Mouse (Mus musculus) embryonic stem cell, embryonic (primary cell): ENCODE data around the gene Sec11a.
"Not testable (repeated sequence)": the region's sequence is repeated elsewhere in the genome, so short reads cannot be mapped to it uniquely, and the experiment has no call there.

Source experiments
- CTCF ChIA-PET, 4 experiments: fragments of 300-600 bp in 2 of 4; fragments of 350-600 bp in 2 of 4; sonication (Branson Sonifier 250); formaldehyde crosslinking; loops; one replicate each; lab custom pipeline; 2022; ENCODE audit warnings: inconsistent platforms in 2 of 4; lab: Charles Lee
- POLR2A ChIA-PET, 4 experiments: fragments of 300-600 bp in 2 of 4; fragments of 350-600 bp in 2 of 4; sonication (Branson Sonifier 250); formaldehyde crosslinking; loops; one replicate each; lab custom pipeline; 2022; ENCODE audit warnings: antibody characterized with exemption in 4 of 4, inconsistent platforms in 1 of 4; lab: Charles Lee

Sec11a gene

GRCm38 (mm10) chr7:80947445-80948350 lies at the start of gene Sec11a:
Gene Sec11a (minus strand): TSS chr7:80947780.
- ChIA-PET POLR2A (interaction anchor here (0.5 to 4.7 kb wide), 103 partner anchors 8 to 1697 kb away, joined by 3 to 60 read pairs (median 5); partner anchors contain the start of genes Zscan2 (in 3 of the 4), Alpk3 (in 2 of the 4), Wdr73 (in 2 of the 4) and Nmb (in 1 of the 4)), CTCF (interaction anchor here (0.5 to 2.7 kb wide), 14 partner anchors 25 to 1504 kb away, joined by 3 to 15 read pairs (median 3); no protein-coding TSS in a partner anchor)

DNA sequence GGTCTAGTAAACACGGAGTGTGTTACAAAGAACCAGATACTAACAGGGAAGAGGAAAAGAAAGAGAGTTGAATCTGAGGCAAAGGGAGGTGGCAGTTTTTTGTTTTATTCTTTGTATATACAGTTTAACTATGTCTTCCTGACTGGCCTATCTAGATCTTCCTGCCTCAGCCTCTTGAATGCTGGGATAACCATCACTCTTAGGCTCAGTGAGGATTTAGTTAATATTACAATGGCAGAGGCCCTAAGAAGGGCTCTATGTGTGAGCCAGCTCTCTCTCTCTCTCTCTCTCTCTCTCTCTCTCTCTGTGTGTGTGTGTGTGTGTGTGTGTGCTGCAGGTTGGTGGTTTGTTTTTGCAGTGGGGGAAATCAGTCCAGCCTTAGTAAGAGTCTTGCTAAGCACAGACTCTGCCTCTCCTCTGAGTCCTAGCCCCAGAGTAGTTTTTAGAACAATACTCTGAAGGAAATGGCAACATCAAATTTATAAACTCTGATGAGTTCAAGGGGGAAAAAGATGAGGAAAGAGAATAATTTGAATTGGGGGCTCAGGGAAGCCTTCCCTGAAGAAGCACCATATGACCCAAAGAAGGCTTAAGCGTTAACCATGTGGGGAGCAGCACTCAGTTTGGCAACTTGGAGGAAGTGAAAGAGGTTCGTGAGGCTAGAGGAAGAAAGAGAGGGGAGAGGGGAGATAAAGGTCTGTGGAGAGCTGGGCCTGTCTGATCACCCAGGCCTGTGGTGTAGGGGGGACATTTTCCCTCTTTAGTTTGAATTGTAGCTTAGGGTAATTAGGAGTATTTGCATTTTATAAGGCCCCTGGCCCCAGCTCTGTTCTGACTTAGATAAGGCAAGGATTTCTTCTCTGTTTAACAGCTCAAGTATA lies 47.9 kb upstream of the Sec11a start:
- ChIA-PET CTCF (interaction anchor here in 1 of 4 experiments (0.8 kb wide), 1 partner anchor 139 kb away, joined by 9 read pairs; no protein-coding TSS in a partner anchor), POLR2A (interaction anchor here (0.6 to 2.6 kb wide), 23 partner anchors 10 to 1187 kb away, joined by 3 to 13 read pairs (median 4); partner anchors contain the start of genes Alpk3 (in 2 of the 4), Sec11a (in 2 of the 4) and Zscan2 (in 1 of the 4))

DNA sequence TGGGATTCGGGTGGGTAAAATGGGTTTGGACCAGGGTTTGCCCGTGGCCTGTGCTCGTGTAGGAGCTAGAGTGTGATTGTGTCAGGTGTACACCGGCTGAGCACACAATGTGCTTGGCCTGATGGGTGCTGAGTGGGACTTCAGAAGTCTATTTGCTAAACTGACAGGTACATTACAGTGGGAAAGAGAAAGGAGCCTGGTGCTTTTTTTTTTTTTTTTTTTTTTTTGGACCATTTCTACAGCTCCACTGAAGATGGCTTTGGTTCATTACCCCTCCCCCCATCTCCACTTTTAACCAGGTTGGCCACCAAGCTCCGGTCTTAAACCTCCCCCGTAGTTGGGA lies 47.1 kb upstream of the Sec11a start:
- POLR2A ChIA-PET, result interaction anchor here (0.6 to 3.9 kb wide), 23 partner anchors 8 to 1188 kb away, joined by 3 to 30 read pairs (median 4); partner anchors contain the start of genes Sec11a (in 2 of the 4) and Zscan2 (in 1 of the 4)
- CTCF ChIA-PET, result interaction anchor here in 2 of 4 experiments (0.7 to 0.8 kb wide), 2 partner anchors 134 to 138 kb away, joined by 3 to 9 read pairs; no protein-coding TSS in a partner anchor

- ChIA-PET CTCF (interaction anchor here in 3 of 4 experiments (0.6 to 1.6 kb wide), 5 partner anchors 8 to 173 kb away, joined by 3 to 9 read pairs (median 4); no protein-coding TSS in a partner anchor), POLR2A (interaction anchor here (0.6 to 3.9 kb wide), 29 partner anchors 8 to 576 kb away, joined by 3 to 30 read pairs (median 4); partner anchors contain the start of genes Sec11a (in 2 of the 4) and Zscan2 (in 1 of the 4))
Measured at GRCm38 (mm10) chr7:80993834-80994662, 46.5 kb upstream of the Sec11a start.

- ChIA-PET POLR2A (interaction anchor here in 3 of 4 experiments (0.6 to 3.9 kb wide), 56 partner anchors 9 to 352 kb away, joined by 3 to 30 read pairs (median 4); partner anchors contain the start of genes Alpk3 (in 2 of the 3), Nmb (in 2 of the 3), Wdr73 (in 2 of the 3) and Sec11a (in 1 of the 3)), CTCF (interaction anchor here in 3 of 4 experiments (0.6 to 1.6 kb wide), 6 partner anchors 8 to 174 kb away, joined by 3 to 6 read pairs (median 3); no protein-coding TSS in a partner anchor)
Measured at GRCm38 (mm10) chr7:80992980-80993833, 45.6 kb upstream of the Sec11a start, which contains the start of gene Zfp592. Gene Zfp592 (plus strand): TSS chr7:80993681.

GRCm38 (mm10) chr7:80992631-80992979 lies 45.0 kb upstream of the Sec11a start:
- ChIA-PET CTCF (interaction anchor here in 2 of 4 experiments (0.6 to 1.6 kb wide), 4 partner anchors 9 to 162 kb away, joined by 3 to 6 read pairs (median 3); no protein-coding TSS in a partner anchor), POLR2A (interaction anchor here in 3 of 4 experiments (0.6 to 3.9 kb wide), 58 partner anchors 8 to 353 kb away, joined by 3 to 30 read pairs (median 4); partner anchors contain the start of genes Alpk3 (in 2 of the 3), Nmb (in 2 of the 3), Wdr73 (in 2 of the 3) and Sec11a (in 1 of the 3))

DNA sequence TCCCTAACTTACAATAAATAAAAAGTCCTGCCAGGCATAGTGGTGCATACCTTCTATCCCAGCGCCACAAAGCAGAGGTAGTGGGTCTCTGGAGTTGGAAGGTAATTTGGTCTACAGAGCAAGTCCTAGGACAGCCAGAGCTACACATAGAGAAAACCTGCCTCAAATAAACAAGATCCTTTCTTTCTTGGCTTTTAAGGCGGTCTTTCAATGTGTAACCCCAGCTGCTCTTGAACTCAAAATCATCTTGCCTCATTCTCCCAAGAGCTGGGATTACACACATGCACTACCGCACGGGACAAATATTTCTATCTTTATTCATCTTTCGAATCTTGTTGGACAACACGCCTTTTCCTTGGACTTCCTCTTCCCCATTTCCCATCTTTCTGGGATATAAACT lies 44.5 kb upstream of the Sec11a start:
- ChIA-PET CTCF (interaction anchor here in 1 of 4 experiments (0.5 to 1.6 kb wide), 2 partner anchors 32 to 129 kb away, joined by 3 to 6 read pairs; no protein-coding TSS in a partner anchor), POLR2A (interaction anchor here in 3 of 4 experiments (0.6 to 3.9 kb wide), 40 partner anchors 8 to 1705 kb away, joined by 3 to 30 read pairs (median 4); partner anchors contain the start of genes Nmb (in 2 of the 3), Sec11a (in 2 of the 3), Alpk3 (in 1 of the 3) and Wdr73 (in 1 of the 3))

- CTCF ChIA-PET, result interaction anchor here in 1 of 4 experiments (0.5 kb wide), 1 partner anchor 130 kb away, joined by 3 read pairs; no protein-coding TSS in a partner anchor
- POLR2A ChIA-PET, result interaction anchor here (0.6 to 3.9 kb wide), 28 partner anchors 8 to 1706 kb away, joined by 3 to 30 read pairs (median 5); partner anchors contain the start of genes Sec11a (in 2 of the 4), Alpk3 (in 1 of the 4), Nmb (in 1 of the 4) and Wdr73 (in 1 of the 4)
Measured at GRCm38 (mm10) chr7:80991589-80991988, 44.0 kb upstream of the Sec11a start.

DNA sequence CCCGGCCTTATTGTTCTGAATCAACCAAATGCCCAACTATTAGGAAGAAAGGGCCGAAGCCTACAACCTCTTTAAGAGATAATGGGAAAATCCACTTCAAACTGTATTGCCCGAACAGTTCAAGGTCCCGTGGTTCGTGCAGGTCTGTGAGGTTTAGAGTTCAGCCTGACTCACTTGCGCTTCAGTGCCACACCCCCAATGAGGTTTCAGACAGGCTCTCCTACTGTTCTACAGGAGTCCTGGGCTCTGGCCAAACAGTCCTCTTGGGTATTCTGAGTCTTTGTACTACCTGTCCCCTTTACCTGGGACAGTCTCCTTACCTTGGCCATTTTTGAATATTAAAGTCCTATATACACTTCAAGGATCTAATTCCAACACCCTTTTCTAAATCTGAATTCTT lies 42.7 kb upstream of the Sec11a start:
- ChIA-PET POLR2A (interaction anchor here in 2 of 4 experiments (1.8 to 3.4 kb wide), 3 partner anchors 20 to 151 kb away, joined by 4 to 14 read pairs (median 13); partner anchors contain the start of gene Sec11a (in 1 of the 2)), CTCF (no interaction called here)

DNA sequence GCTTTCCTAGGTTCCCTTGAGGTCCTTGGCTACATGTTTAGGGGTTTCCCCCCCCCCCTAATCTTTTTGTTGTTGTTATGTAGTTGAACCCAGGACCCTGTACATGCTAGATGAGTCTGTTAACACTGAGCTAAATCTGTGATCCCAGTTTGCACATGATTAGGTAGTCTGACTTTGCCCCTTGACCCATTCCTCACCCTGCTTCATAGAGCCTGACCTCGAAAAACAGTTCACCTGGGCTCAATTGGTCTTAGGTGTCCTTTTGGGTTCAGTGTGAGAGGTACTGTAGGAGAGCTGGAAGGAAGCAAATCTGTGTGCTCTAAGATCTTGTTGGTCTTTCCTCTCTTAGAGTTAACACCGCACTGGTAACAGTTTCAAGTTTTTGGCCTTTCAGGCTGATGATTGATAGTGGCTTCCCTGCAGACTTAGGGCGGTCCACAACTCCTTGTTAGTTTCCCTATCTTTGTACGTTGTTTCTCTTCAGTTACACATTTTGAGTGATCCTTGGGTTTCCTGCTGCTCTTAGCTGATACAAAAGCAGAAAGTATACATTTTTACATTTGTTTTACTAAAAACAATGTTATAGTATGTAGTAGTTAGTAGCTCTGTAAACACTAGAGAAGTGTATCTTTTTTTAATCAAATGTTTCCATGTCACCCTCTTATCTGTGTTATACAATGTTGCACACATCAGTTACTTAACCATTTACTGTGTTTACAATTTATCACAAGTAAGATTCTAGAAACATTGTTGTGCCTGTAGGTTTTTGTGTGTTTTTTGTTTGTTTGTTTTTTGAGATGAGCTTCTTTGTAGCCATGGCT lies 40.4 kb upstream of the Sec11a start:
- ChIA-PET CTCF (interaction anchor here in 2 of 4 experiments (0.6 to 1.4 kb wide), 4 partner anchors 73 to 167 kb away, joined by 3 read pairs; no protein-coding TSS in a partner anchor), POLR2A (interaction anchor here in 2 of 4 experiments (0.7 to 3.4 kb wide), 13 partner anchors 9 to 153 kb away, joined by 3 to 13 read pairs (median 4); partner anchors contain the start of gene Sec11a (in 1 of the 2))

GRCm38 (mm10) chr7:80986458-80987187 lies 39.0 kb upstream of the Sec11a start:
- POLR2A ChIA-PET, result interaction anchor here in 3 of 4 experiments (0.6 to 3.4 kb wide), 7 partner anchors 11 to 150 kb away, joined by 3 to 13 read pairs (median 3); no protein-coding TSS in a partner anchor
- CTCF ChIA-PET, result interaction anchor here in 1 of 4 experiments (0.6 kb wide), 1 partner anchor 109 kb away, joined by 3 read pairs; no protein-coding TSS in a partner anchor

GRCm38 (mm10) chr7:80980566-80980965 lies 33.0 kb upstream of the Sec11a start:
- CTCF ChIA-PET, result no interaction called here
- POLR2A ChIA-PET, result interaction anchor here in 1 of 4 experiments (0.5 to 0.6 kb wide), 3 partner anchors 11 to 872 kb away, joined by 3 to 6 read pairs (median 4); no protein-coding TSS in a partner anchor

- POLR2A ChIA-PET, result not testable (repeated sequence)
- CTCF ChIA-PET, result interaction anchor here in 1 of 4 experiments (0.9 kb wide), 1 partner anchor 87 kb away, joined by 3 read pairs; no protein-coding TSS in a partner anchor
Measured at GRCm38 (mm10) chr7:80973638-80974015, 26.0 kb upstream of the Sec11a start.
